Mouse (Mus musculus) erythroblast, adult 5-6 weeks (primary cell): ENCODE results near the gene B3gnt7. TPM values are rescaled to one million over a fixed set of nuclear protein-coding genes. Genes with fewer than 3 reads are reported as not detected.
"Not testable (repeated sequence)": the region's sequence is repeated elsewhere in the genome, so short reads cannot be mapped to it uniquely, and the experiment has no call there.

ENCODE experiments used
- ATAC-seq: replicated peaks from 2 replicates; pipeline ENCODE4 v1.8.0; 2016; ENCODE audit warnings: moderate number of reproducible peaks, mild to moderate bottlenecking, moderate TSS enrichment, inconsistent platforms; ENCODE audit not compliant: poor library complexity, low FRiP score, severe bottlenecking
- total RNA-seq, 2 experiments: library from RNA; stranded (forward) in 1 of 2; stranded (reverse) in 1 of 2; fragments of 150-400 nt in 1 of 2; fragments of 200-764, 138-1000 nt in 1 of 2; gene quantifications; 2 replicates each; pipeline versions ENCODE4 v1.2.3 to v1.2.4; 2015 to 2017; ENCODE audit warnings: low replicate concordance in 2 of 2

The B3gnt7 gene
- total RNA-seq, 2 experiments from 2014 or later = 1.3 TPM; not detected in 1

DNA sequence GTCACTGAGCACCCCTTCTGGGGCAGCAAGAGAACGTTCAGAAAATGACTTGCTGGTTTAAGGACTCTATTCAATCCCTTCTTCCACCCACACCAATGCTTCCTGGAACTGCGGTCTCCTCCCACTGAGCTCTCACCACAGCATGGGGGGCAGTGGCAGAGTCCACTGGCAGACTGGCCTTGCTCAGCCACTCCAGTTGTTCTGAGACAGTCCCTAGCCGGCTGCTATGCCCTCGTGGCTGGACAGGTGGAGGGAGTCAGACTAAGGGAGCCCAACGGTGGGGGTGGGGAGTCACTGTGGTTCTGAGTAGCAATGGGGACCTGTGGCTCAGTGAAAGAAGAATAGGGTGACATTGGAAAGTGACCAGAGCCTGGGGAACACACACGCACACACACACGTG is 1.9 kb upstream of the B3gnt7 start:
- ATAC-seq = no peak

DNA sequence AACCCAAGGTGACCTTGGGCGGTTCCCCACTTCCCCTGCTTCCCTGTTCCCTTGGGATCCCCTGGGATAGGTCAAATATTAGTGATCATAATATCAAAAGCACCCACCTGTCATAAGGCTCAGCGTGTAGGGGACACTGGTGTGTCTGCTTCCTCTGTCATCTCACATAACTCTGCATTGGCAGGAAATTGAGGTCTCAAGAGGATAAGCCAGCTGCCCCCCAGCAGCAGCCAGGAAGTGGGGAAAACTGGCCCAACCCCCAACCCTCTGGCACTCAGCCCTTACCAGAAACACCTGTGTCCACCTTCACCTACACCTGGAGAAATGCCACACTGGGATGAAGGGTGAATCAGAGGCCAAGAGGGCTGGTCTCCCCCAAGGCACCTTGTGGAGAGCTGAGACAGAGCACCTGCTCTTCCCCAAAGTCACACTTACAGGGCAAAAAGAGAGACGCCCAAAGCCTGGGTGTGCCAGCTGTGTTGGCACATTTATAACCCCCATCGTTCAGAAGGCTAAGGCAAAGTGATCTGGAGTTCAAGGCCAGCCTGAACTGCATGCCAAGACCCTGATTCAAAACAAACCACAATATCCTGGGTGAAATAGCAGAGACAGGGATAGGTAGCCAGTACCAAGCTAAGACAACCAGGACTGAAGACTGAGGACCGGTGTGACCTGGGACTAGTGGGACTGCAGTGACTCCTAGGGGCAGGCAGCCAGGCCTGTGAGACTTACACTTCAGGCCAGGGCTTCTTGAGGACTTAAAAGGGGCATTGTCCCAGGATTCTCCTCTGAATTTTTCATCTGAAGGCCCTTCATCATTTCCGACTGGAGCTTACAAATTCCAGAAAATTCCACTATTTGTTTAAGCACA is 1.2 kb upstream of the B3gnt7 start:
- no peak for ATAC-seq

GRCm38 (mm10) chr1:86303063-86303872 is 636 bp downstream of the B3gnt7 start:
- ATAC-seq = no peak

GRCm38 (mm10) chr1:86303873-86304250 is 1.2 kb downstream of the B3gnt7 start:
- no peak for ATAC-seq

DNA sequence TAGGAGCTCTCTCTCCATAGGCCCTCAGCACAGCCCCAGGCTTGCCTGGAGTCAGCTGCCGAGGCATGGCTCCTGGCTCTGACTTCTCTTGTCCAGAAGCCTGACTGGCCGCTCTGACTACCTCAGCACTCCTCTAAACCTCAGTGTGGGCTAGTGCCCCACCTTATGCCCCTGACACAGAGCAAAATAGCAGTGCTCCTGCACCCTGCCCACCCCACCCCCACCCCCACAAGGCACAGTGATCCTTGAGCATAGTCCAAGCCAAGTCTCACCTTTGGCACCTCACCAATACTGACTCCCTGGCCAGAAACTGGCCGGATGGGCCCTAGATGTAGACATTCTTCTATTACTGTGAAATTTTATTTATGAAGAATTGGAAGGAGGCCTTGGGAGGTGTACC is 4.1 kb downstream of the B3gnt7 start:
- ATAC-seq = no peak

- no peak for ATAC-seq
Observed at GRCm38 (mm10) chr1:86307177-86307762, 4.6 kb downstream of the B3gnt7 start.

GRCm38 (mm10) chr1:86307871-86308641 is 5.4 kb downstream of the B3gnt7 start:
- ATAC-seq = no peak

DNA sequence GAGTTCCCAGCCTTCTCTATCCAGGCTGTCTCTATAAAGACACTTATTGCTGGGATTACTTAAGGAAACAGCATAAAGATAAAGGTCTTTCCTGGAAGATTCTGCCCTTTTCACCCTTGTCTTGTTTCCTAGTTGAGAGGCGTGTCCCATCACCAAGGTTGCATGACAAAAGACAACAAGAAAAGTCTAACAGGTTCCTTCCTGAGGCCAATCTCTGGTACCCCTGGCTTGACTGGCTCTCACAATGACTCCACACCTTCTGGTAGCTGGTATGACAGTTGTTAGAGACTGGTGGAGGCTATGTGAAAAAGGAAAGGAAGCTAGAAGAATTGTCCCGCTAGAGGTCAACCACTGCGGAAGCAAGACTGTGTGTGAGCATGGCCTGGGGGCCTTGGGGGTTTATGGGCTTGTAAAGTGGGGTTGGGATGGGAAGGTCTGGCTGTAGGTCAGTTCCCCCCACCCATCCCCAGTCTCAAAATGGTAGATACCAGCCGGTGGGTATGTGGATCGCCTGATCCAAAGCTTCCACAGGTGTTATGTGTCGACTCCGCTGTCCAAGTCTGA is 6.7 kb downstream of the B3gnt7 start:
- ATAC-seq = no peak

DNA sequence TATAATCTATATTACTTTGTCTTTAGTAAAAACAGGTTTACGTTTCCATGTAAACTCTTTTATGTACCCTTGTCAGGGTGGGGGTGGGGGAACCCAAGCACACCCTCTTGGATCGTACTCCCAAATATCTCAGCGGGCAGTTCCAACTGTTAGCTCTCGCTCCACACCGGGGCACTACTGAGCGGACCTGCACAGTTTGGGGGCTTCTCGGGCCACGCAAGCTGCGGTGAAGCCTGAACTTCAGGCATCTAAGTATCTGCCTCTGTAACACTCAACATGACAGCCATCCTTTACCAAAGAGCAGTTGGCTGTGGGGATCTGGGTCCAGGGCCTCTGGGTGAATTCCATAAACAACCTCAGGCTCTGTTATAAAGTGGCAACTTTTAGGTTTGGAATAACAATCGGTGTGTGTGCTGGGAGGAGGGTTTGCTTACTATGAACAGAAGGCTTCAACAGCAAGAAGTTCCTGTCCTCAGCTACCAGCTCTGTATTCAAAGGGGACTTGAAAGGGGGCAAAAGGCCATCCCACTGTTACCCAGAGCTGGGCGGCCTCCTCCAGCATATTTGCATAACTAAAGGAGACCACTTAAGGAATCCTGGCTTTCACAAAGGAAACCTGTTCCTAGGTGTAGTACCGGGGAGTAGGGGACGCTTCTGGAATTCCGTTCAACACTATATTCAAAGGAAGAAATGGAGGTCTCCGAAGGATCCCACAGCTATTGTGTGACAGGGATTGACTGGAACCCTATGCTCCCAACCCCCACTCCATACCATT is 8.1 kb downstream of the B3gnt7 start:
- no peak for ATAC-seq

DNA sequence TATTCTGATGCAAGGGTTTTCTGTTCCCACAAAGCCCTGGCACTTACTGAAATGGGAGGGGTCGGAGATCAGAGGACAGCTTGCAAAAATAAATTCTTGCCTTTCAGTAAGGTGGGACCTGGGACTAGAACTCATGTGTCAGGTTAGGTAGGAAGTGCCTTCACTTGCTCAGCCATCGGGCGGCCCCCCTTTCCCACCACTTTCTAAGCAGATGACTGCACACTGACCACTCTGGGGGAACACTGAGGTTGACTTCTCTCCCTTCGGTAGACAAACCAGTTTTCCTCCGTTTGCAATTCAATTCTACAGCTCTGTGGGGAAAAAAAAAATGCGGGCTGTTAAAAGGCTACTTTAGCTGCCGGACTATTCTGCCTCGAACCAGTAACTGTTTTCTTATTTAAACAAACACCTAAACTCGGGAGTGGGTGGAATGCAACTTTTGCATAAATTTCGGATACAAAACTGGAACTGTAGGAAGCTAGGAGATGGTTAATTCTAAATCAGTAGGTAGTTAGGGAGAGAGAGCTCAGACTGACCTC is 8.9 kb downstream of the B3gnt7 start:
- no peak for ATAC-seq

GRCm38 (mm10) chr1:86312269-86312668 is 9.6 kb downstream of the B3gnt7 start:
- ATAC-seq = peak; percentile 81

DNA sequence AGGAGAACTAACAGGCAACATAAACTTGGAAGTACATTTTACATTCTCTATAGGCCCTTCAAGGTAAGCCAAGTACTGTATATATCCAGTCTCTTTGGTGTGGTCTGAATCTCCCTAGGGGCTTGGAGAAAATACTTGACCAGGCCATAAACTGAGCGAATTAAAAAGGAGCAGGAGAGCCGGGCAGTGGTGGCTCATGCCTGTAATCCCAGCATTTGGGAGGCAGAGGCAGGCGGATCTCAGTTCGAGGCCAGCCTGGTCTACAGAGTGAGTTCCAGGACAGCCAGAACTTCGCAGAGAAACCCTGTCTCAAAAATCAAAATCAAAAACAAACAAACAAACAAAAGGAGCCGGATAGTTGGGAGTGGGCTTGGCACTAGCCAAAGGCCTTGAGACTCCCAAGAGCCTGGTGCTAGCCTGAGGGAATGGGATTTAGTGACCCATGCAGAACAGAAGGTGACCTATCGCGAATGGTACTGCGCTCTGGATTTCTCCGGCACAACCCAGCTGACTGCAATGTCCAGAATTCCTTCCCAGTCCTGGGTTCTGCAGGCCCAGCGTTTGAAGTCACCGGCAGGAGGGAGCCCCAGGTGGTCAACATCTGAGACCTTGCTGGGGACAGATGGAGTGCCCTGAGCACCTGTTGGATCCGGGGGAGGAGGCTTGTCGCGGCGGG is 10.6 kb downstream of the B3gnt7 start:
- no peak for ATAC-seq

GRCm38 (mm10) chr1:86313772-86314125 is 11.1 kb downstream of the B3gnt7 start:
- no peak for ATAC-seq

DNA sequence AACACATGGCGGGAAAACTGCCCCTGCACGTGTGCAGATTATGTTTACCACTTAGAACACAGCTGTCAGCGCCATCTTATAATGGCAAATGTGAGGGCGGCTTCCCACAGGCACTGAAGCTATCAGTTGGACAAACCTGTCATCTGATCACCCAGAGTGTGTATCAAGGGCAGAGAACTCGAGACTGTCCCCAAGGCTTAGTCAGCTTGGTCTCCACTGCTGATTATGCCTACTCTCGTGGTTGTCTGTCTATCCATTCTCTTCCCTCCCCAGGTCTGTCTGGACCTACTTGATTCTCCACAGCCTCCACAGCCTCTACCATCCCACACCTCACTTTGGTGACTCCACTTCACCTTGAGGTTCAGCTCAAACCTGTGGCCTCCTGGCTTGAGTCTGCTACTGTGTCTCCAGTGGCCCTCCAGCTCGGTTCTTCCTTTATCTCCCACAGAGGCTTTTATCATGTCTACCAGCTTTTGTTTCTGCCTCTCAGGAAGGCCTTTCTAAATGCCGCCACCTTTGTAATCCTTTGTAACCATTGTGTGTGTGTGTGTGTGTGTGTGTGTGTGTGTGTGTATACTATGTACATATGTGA is 18.3 kb downstream of the B3gnt7 start:
- no peak for ATAC-seq

GRCm38 (mm10) chr1:86336330-86336729 is 33.7 kb downstream of the B3gnt7 start:
- no peak for ATAC-seq

- ATAC-seq = peak; percentile 85
Observed at GRCm38 (mm10) chr1:86339156-86339812, 36.7 kb downstream of the B3gnt7 start.

DNA sequence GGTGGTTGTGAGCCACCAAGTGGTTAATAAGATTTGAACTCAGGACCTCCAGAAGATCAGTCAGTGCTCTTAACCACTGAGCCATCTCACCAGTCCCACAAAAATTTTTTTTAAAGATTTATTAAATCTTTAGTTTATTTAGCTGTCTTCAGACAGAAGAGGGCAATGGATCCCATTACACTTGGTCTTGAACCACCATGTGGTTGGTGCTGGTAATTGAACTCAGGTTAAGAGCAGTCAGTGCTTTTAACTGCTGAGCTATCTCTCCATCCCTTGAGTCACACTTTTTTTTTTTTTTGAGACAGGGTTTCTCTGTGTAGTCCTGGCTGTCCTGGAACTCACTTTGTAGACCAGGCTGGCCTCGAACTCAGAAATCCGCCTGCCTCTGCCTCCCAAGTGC is 38.5 kb downstream of the B3gnt7 start:
- not testable (repeated sequence) for ATAC-seq
